Mouse (Mus musculus) bone marrow macrophage, adult 2 months (primary cell): Measurements from ENCODE around the gene Ankub1.

Experiments used
- CTCF ChIP-seq: IDR thresholded peaks from 2 replicates; pipeline ENCODE4 v1.5.1; 2012; ENCODE audit warnings: low read depth, mild to moderate bottlenecking, low read length, moderate library complexity
- POLR2A ChIP-seq: IDR thresholded peaks from 2 replicates; pipeline ENCODE4 v1.6.1; 2012; ENCODE audit warnings: mild to moderate bottlenecking, low read depth, low read length, borderline replicate concordance

GRCm38 (mm10) chr3:57673586-57673985, 19.0 kb downstream of the Ankub1 start:
- TF ChIP-seq POLR2A = no peak
- TF ChIP-seq CTCF = no peak
